Mouse (Mus musculus): Measurements from ENCODE around the gene Nrxn2. TPM values are rescaled to one million over a fixed set of nuclear protein-coding genes. Genes with fewer than 3 reads are reported as not detected.

The Nrxn2 gene
- polyA plus RNA-seq, 1 experiment from 2014 or later, result 28.9 TPM

DNA sequence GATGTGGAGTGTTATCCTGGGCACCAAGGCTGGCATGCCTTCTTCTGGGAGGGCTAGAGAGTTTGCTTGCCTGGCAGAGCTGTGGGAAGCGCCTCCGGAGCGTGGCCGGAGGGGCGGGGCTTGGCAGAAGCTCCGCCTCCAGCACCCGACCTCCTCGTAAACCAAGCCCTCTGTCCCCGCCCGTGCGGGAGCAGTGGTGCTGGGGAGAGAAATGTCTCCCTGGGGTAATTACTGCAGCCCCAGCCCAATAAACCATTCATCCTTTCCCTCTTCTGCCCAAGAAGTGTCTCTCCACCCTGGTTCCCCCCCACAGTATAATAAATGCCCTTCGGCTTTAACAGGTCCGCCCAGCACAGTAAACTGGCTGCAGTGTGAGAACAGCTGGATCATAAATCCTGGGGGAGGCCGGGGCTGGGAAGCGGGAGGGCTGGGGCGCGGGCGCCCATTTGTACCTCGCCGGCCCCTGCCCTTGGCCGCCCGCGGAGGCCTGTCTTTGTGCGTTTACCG, 83.6 kb downstream of the Nrxn2 start:
- Histone ChIP-seq H3K4me2 (peak overlapping the region; percentile 90), H3K36me3 (peaks cover 23% of the 10 kb centered on the region), H3K27me3 (no peaks in the 10 kb centered on the region), H3K4me1 (replicated peaks) (peaks cover 87% of the 10 kb centered on the region), H3K9me3 (no peaks in the 10 kb centered on the region), H3K9ac (peak overlapping the region; percentile 100), H3K4me3 (peak overlapping the region; percentile 90), H3K27ac (replicated peaks) (peak overlapping the region; percentile 97)
- peak; percentile 34 for ATAC-seq (ENCODE audit: low read depth)
- WGBS, result under 1% methylated on average over 25 of the region's 25 CpGs

DNA sequence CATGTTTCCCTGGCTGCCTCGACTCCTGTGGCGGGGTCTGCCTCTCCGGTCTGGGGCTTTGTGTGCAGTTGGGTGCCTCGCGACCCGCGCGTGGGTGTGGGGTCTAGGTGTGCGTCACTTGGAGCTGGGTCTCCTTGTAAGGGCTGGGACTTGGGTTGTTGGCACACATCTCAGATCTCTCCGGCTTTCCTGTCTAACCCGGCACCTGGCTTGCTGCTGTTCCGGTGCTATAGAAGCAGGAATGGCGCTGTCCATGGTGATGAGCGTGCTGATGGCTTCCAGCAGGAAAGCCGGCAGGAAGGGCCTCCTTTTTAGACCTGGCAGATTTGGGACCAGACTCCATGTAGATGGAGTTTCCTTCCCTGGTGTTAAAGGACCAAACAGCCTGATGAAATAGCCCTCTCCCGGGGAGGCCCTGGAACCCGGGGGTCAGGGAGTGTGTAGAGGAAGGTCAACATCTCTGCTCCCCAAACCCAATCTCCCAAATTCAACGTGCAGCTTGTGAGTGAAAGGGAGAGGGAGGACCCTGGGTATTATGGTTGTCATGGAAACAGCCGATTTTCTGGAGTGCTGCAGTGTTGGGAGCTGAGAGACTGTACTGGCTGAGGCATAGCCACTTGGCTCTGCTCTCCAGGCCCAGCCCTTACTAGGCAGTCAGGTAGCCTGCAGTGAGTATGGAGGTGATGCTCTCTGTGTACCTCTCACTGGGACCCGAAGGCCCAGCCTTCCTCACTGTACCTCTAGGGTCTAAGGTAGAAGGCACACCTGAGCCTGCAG, 84.2 kb downstream of the Nrxn2 start:
- Histone ChIP-seq H3K27ac (replicated peaks) (peak overlapping the region; percentile 97), H3K4me2 (peak overlapping the region; percentile 90), H3K27me3 (no peaks in the 10 kb centered on the region), H3K4me1 (replicated peaks) (peaks cover 93% of the 10 kb centered on the region), H3K4me3 (peak overlapping the region; percentile 90), H3K9me3 (no peaks in the 10 kb centered on the region), H3K36me3 (peaks cover 28% of the 10 kb centered on the region), H3K9ac (peak overlapping the region; percentile 100)
- peak; percentile 20 for ATAC-seq (ENCODE audit: low read depth)
- 3% methylated on average over 20 of the region's 20 CpGs for WGBS

DNA sequence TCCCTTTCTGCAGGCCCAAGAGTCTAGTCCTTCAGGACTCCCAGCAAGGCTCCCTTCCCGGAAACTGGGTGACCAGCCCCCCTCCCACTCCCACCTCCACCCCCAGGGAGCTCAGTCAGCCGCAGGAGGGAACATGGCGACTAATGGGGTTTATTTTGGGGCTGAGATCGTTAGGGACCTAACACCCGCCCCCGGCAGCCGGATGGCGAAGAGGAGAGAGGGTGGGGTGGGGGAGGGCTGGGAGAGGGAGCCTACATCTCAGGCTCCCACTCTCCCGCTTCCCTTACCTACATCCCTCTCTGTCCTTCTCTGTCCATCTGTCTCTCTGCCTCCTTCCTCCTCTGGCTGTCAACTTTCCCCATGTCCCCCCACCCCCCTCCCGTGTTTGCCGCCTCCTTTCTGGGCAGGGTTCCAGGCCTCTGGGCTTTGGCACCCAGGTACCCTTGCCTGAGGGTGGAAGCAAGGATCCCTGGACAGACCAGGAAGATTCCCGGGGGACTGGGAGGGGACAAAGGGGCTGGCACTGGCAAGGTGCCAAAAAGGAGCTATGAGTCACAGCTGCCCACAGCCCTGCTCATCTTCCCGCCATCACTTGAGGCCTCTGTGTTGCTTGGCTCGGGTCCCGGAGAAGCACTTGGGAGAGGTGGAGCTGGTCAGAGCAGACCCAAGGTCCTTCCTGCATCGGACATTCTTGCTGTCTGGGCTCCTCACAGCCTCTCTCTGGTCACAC, 85.6 kb downstream of the Nrxn2 start:
- Histone ChIP-seq H3K9ac (peak overlapping the region; percentile 100), H3K4me1 (replicated peaks) (peaks cover 89% of the 10 kb centered on the region), H3K4me2 (peak overlapping the region; percentile 90), H3K27me3 (no peaks in the 10 kb centered on the region), H3K27ac (replicated peaks) (peak overlapping the region; percentile 97), H3K9me3 (no peaks in the 10 kb centered on the region), H3K36me3 (peaks cover 38% of the 10 kb centered on the region), H3K4me3 (peak overlapping the region; percentile 90; the same call in 1 of the 2 replicates)
- ATAC-seq (ENCODE audit: low read depth), result no peak
- WGBS, result 19% methylated on average over 16 of the region's 16 CpGs

DNA sequence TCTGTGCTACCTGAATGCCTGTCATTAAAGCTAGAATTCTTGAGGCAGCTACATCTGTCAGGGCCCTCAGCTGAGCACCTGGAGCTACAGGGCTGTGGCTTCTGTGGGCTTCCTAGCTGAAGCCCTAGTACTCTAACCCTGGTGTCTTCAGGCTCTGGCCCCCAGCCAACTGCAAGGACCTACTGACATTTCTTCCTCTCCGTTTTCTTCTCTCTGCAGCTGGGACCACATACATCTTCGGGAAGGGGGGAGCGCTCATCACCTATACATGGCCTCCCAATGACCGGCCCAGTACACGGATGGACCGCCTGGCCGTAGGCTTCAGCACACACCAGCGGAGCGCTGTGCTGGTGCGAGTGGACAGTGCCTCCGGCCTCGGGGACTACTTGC, 86.1 kb downstream of the Nrxn2 start:
- H3K4me1 ChIP-seq (replicated peaks), result peaks cover 84% of the 10 kb centered on the region
- H3K9ac ChIP-seq, result peak overlapping the region; percentile 100
- peak overlapping the region; percentile 97; the same call in 1 of the 2 replicates for H3K27ac ChIP-seq (replicated peaks)
- peaks cover 43% of the 10 kb centered on the region for H3K36me3 ChIP-seq
- no peaks in the 10 kb centered on the region for H3K27me3 ChIP-seq
- WGBS, result 86% methylated on average over 12 of the region's 12 CpGs
- H3K4me2 ChIP-seq, result peak overlapping the region; percentile 90
- H3K4me3 ChIP-seq, result 0 out of 2 replicates have a peak overlapping the region, but pooled peaks have one; percentile 90
- no peak for ATAC-seq (ENCODE audit: low read depth)
- H3K9me3 ChIP-seq, result no peaks in the 10 kb centered on the region

DNA sequence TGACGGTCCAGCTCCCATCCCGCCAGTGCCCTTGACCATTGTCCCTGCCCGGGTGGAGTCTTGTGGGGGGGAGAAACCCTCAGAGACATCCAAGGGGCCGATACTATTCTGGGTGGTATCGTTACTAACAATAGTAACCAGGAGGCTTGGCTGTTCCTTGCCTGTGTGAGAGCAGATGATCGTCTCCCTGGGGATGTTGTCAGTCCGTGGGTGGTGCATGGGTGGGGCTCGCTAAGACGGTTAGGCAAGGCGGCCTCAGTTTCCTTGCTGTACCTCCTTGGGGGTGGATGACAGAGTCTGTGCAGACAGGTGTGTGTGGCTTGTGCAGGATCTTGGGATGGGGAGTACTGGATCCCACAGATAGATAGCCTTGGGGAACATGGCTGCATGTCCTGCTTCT, 88.9 kb downstream of the Nrxn2 start:
- no peak for ATAC-seq (ENCODE audit: low read depth)
- WGBS, result 55% methylated on average over 10 of the region's 10 CpGs
- H3K27ac ChIP-seq (replicated peaks), result peak overlapping the region; percentile 38; the same call in 1 of the 2 replicates
- H3K4me3 ChIP-seq, result no peak overlapping the region
- H3K9ac ChIP-seq, result no peak overlapping the region
- H3K27me3 ChIP-seq, result no peaks in the 10 kb centered on the region
- H3K4me2 ChIP-seq, result no peak overlapping the region
- H3K36me3 ChIP-seq, result peaks cover 69% of the 10 kb centered on the region
- no peaks in the 10 kb centered on the region for H3K9me3 ChIP-seq
- H3K4me1 ChIP-seq (replicated peaks), result peaks cover 57% of the 10 kb centered on the region

DNA sequence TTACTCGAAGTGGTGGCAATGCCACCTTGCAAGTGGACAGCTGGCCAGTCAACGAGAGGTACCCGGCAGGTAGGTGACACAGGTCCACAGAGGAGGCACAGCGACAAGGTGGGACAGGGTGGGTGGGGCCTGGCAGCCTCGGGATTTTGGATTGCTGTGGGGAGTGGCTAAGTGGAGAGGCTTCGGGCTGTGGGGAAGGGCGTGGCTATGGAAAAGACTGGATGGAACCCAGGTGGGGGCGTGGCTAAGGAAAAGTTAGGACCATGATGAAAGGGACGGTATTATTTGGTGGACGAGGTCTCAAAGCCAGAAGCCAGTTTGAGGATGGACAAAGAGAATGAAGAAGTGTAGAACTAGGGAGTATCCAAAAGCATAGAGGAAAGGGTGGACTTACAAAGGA, 91.3 kb downstream of the Nrxn2 start:
- peaks cover 53% of the 10 kb centered on the region for H3K4me1 ChIP-seq (replicated peaks)
- no peaks in the 10 kb centered on the region for H3K9me3 ChIP-seq
- H3K27me3 ChIP-seq, result no peaks in the 10 kb centered on the region
- ATAC-seq (ENCODE audit: low read depth), result no peak
- peaks cover 89% of the 10 kb centered on the region for H3K36me3 ChIP-seq
- H3K9ac ChIP-seq, result no peak overlapping the region
- H3K4me3 ChIP-seq, result no peak overlapping the region
- H3K27ac ChIP-seq (replicated peaks), result no peak overlapping the region
- 78% methylated on average over 10 of the region's 10 CpGs for WGBS
- no peak overlapping the region for H3K4me2 ChIP-seq

DNA sequence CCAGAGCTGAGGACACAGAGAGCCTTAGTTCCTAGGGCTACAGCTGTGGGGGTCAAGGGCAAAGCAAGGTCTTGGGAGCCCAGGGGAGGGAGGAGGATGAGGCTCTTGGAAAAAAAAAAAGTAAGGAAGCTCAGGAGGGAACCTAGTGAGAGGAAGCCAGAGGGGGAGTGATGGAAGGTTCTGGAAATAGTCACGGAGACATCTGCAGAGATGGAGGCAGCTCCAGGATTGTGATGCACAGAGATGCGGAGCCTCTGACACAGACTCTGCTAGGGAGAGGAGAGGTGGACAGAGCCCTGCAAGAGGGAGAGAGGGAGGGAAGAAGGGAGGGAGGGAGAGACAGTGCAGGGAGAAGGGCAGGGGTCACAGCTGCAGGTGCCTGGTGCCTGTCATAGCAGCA, 92.0 kb downstream of the Nrxn2 start:
- Histone ChIP-seq H3K4me2 (no peak overlapping the region), H3K27ac (replicated peaks) (no peak overlapping the region), H3K9ac (no peak overlapping the region), H3K4me3 (no peak overlapping the region), H3K4me1 (replicated peaks) (peaks cover 47% of the 10 kb centered on the region), H3K36me3 (peaks cover 89% of the 10 kb centered on the region), H3K27me3 (no peaks in the 10 kb centered on the region), H3K9me3 (no peaks in the 10 kb centered on the region)
- ATAC-seq (ENCODE audit: low read depth), result no peak
- 90% methylated on average over 2 of the region's 2 CpGs for WGBS

DNA sequence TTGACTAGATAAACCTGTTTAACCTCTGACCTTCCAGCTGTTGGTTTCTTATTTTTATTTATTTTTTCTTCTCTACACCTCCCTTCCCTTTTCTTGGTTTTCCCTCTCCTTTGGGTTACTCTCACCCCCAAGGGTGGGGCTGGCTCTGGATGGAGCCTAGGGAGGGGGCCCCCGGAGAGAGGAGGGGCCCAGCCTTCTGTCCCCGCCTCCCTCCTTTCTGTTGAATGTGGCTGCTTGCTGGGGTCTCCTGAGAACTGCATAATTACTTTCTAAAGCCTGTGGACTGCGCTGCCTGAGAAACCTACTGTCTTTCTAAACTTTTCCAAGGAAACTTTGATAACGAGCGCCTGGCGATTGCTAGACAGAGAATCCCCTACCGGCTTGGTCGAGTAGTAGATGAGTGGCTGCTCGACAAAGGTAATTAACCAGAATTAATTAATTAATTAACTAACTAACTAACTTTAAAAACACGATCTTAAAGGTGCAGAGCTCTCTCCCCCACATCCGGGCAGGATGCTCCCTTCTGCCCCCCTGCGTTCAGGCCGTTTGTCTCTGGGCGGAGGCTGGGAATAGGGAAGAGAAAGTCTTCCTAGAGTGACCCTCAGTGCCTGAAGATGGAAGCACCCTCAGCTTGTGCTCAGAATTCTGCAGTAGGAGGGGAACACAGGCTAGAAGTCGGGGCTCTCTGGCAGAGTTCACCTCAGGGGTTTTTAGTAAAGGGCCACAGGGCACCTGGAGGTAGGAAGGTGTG, 95.0 kb downstream of the Nrxn2 start:
- Histone ChIP-seq H3K36me3 (peaks cover 88% of the 10 kb centered on the region), H3K4me3 (no peak overlapping the region), H3K4me1 (replicated peaks) (peaks cover 41% of the 10 kb centered on the region), H3K27me3 (no peaks in the 10 kb centered on the region), H3K9me3 (no peaks in the 10 kb centered on the region), H3K27ac (replicated peaks) (0 out of 2 replicates have a peak overlapping the region, but pooled peaks have one; percentile 33), H3K4me2 (no peak overlapping the region), H3K9ac (no peak overlapping the region)
- WGBS, result 5% methylated on average over 15 of the region's 15 CpGs
- ATAC-seq (ENCODE audit: low read depth), result no peak

DNA sequence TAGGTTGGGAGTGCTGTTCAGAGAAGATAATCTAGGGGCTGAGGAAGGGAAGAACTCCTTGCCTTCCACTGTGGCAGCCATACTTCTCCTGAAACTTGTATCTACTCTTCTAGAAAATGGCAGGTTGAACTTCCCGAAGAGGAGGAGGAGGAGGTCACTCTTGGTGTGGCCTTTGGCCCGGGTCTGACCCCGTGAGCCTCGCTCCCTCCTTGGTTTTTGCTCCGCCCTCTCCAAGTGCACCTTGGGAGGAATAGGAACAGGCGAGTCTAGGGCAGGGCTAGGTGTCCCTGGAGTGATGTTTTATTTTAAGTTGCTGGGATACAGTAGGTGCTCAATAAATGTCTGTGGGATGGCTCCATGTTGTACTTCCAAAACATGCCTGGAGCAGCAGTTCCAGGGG, 96.4 kb downstream of the Nrxn2 start:
- H3K4me2 ChIP-seq, result no peak overlapping the region
- no peaks in the 10 kb centered on the region for H3K9me3 ChIP-seq
- peaks cover 92% of the 10 kb centered on the region for H3K36me3 ChIP-seq
- H3K4me3 ChIP-seq, result no peak overlapping the region
- H3K9ac ChIP-seq, result no peak overlapping the region
- no peaks in the 10 kb centered on the region for H3K27me3 ChIP-seq
- no peak overlapping the region for H3K27ac ChIP-seq (replicated peaks)
- H3K4me1 ChIP-seq (replicated peaks), result peaks cover 55% of the 10 kb centered on the region
- no peak for ATAC-seq (ENCODE audit: low read depth)
- WGBS, result 67% methylated on average over 6 of the region's 6 CpGs

DNA sequence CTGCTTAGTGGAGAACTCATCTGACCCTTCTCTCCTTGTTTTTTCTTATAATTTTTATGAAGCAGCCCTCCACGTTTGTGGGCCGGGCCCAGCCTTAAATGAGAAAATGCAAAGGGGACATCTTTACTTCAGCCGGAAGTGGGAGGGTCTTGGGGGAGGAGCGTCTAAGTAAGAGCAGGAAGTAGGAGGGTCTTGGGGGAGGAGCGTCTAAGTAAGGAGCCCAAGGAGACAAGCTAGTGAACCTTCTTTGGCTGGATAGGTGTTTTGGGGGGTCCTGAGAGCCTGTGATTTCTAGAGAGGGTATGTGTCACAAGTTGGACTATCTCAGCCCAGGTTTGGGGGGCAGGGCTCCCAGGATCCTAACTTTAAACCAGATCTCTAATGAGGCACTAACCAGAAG, 96.9 kb downstream of the Nrxn2 start:
- H3K4me1 ChIP-seq (replicated peaks), result peaks cover 57% of the 10 kb centered on the region
- no peak overlapping the region for H3K27ac ChIP-seq (replicated peaks)
- H3K4me2 ChIP-seq, result no peak overlapping the region
- ATAC-seq (ENCODE audit: low read depth), result no peak
- WGBS, result 62% methylated on average over 5 of the region's 5 CpGs
- H3K27me3 ChIP-seq, result no peaks in the 10 kb centered on the region
- H3K9ac ChIP-seq, result no peak overlapping the region
- H3K9me3 ChIP-seq, result no peaks in the 10 kb centered on the region
- H3K36me3 ChIP-seq, result peaks cover 92% of the 10 kb centered on the region
- no peak overlapping the region for H3K4me3 ChIP-seq

DNA sequence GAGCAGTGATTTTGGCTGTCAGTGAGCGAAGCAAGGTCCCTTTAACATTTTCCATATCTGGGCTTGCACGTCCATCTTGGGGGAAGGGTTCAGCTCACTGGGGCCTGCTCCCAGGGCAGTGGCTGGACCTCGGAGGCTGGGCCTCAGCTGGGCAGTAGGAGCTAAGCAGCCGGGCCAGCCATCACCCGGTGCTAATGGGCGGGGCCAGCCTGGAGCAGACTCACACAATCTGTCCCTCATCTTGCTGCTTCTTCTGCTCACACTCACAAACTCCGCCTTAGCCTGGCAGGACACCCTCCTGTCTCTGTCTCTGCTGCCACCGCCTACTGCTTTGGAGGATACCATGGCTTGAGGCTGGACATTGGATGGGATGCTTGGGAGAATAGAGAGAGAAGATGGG, 97.6 kb downstream of the Nrxn2 start:
- no peak overlapping the region for H3K4me2 ChIP-seq
- no peak for ATAC-seq (ENCODE audit: low read depth)
- no peak overlapping the region for H3K27ac ChIP-seq (replicated peaks)
- no peak overlapping the region for H3K4me3 ChIP-seq
- 58% methylated on average over 8 of the region's 8 CpGs for WGBS
- H3K9ac ChIP-seq, result no peak overlapping the region
- no peaks in the 10 kb centered on the region for H3K9me3 ChIP-seq
- no peaks in the 10 kb centered on the region for H3K27me3 ChIP-seq
- H3K36me3 ChIP-seq, result peaks cover 92% of the 10 kb centered on the region
- peaks cover 57% of the 10 kb centered on the region for H3K4me1 ChIP-seq (replicated peaks)

DNA sequence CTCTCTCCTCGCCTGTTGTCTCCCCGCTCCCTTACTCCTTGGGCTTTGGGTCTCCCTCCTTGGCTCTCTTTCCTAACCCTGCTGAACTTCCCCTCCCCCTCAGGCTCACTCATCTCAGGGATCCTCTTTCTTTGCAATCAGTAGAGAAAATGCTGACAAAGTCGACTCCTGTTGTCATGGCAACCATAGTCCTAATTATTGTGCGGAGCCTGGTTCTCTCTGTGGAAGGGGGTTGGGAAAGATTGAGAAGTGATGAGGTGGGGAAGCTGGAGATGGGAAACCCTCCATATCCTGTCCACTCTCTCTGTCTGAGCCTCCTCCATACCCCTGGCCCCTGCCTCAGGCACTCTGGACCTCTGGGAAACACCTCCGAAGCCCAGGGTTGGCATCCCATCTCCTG, 100.1 kb downstream of the Nrxn2 start:
- Histone ChIP-seq H3K4me2 (peak overlapping the region; percentile 24), H3K4me3 (no peak overlapping the region), H3K9me3 (no peaks in the 10 kb centered on the region), H3K9ac (0 out of 2 replicates have a peak overlapping the region, but pooled peaks have one; percentile 49), H3K36me3 (peaks cover 95% of the 10 kb centered on the region), H3K27ac (replicated peaks) (peak overlapping the region; percentile 88), H3K27me3 (no peaks in the 10 kb centered on the region), H3K4me1 (replicated peaks) (peaks cover 44% of the 10 kb centered on the region)
- ATAC-seq (ENCODE audit: low read depth), result peak; percentile 38
- WGBS, result 23% methylated on average over 5 of the region's 5 CpGs
